Mouse (Mus musculus) adrenal gland, postnatal 36 days (tissue): ENCODE data around the gene Cdc42se2. TPM values are rescaled to one million over a fixed set of nuclear protein-coding genes. Genes with fewer than 3 reads are reported as not detected.
A peak's percentile ranks its signal among the peaks of the same experiment; 100 is the strongest.

Source experiments
- DNase-seq, 2 experiments: peaks; one replicate each; pipeline ENCODE4 v3.0.0; 2021; ENCODE audit warnings: mixed read lengths in 1 of 2
- total RNA-seq, 2 experiments: library from RNA; stranded (reverse); gene quantifications; 2 replicates each; pipeline ENCODE4 v1.2.3; 2021

The Cdc42se2 gene
- total RNA-seq, 2 experiments from 2014 or later = 20.5 to 24.5 TPM

DNA sequence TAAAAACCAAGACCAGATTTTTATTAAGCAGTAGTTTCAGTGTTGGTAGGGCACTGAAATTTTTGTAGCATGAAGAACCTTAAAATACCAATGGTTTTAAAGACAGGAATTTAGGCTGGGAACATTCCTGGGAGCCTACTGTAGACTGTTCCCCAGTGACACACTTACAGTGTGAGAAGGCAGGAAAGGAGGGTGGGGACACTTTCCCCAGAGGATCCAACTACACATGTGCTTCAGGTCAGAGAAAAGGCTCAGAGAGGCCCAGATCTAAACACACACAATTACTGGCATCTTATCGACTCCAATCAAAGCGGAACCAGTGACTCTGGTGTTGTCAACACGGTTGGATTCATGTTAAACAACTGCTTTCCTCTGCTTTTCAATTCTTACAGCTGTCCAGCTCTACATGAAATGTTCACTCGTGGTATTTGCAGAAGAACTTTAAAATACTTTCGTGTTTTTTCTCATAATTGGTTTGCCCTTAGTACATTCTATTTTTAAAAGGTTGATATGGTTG lies 32.3 kb downstream of the Cdc42se2 start:
- no peak for DNase-seq

DNA sequence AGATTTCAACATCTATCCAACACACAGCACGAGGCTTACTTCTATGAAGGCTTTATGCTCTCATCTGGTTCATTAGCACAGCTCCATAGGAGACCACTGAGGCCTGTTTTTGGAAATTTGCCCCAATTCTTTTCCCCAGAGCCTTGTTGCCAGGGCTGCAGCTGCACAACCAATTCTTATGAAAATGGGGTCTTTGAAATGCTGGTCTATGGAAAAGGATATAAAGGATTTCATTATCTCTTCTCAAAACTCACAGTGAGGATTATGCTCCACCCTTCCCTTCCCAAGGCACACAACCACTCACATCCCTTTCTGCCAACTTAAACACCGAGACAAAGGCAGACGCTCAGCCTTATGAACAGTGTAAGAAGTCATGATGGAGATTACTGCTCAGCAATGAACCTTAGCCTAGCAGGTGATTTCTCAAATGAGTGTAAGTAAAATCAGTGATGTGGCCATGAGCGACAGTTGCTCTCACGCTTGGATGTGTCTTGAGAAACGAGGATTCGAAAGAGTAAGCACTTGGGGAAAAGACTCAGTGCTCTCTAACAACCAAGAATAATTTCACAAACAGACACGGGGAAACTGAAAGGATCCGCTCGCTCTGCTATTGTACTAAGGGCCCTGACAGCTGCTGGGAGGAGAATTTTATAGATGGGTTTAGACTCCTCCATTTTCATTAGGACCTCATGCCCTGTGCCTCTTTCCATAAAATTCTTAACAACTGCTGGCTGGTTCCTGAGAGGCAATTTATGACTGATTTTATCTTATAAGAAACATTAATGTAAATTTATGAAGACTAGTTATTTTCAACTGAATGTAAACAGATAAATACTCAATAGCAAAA lies 33.0 kb downstream of the Cdc42se2 start:
- DNase-seq = no peak

- DNase-seq = no peak
These were observed 36.0 kb downstream of the Cdc42se2 start for GRCm38 (mm10) chr11:54751502-54751901.

DNA sequence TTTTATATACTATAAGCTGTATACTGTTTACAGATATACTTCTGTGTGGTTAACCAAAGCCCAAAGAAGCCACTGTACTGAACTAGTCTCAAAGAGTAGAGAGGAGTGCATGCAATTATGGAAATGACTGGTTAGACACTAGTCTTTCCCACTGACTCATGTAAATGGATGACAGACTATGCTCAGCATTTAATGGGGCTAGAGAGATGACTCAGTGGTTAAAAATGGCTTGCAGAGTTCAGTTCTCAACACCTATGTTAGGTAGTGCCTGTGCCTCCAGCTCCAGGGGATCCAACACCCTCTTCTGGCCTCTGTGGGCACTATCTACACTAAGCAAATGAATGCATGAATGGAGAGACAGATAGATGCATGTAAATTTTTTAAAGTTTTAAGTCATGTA lies 38.6 kb downstream of the Cdc42se2 start:
- no peak for DNase-seq

GRCm38 (mm10) chr11:54744231-54744630 lies 43.2 kb downstream of the Cdc42se2 start:
- DNase-seq = no peak

GRCm38 (mm10) chr11:54741330-54741729 lies 46.1 kb downstream of the Cdc42se2 start:
- DNase-seq = no peak

- DNase-seq = no peak
These were observed 48.3 kb downstream of the Cdc42se2 start for GRCm38 (mm10) chr11:54739012-54739750.

- DNase-seq = no peak
These were observed 50.6 kb downstream of the Cdc42se2 start for GRCm38 (mm10) chr11:54736903-54737302.

DNA sequence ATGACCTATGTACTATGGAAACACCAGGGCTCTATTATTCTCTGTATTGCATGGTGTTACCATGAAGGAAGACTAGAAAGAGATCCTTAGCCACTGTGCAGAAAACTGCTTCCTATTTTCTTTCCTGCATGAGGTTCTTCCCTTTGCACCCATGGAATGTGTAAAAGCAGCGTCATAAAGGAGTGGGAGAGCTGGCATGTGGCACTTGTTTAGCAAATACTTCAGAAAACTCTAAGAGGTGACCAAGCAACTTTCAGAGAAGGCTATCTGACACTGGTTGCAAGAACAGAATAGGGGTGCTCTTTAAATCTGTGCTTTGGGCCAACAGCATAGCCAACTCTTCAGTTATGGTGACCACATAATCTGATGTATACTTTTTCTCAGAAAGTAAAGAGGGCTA lies 52.4 kb downstream of the Cdc42se2 start:
- DNase-seq = no peak

DNA sequence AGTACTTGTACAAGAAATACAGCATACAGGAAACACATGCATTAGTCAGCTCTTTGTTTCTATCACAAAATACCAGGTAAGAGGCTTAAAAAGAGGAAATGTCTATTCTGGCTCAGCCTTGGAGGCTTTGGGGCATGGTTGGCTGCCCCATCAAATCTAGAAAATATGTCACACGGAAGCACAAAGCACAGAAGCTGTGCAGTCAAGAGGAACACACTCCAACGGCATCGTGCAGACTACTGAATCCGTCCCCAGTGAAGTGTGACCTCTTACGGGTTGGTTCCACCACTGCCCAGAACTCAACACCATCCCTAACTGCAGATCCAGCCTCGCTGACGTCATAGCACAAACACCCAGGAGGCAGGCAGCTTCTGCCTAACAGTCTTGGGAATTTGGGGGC lies 53.9 kb downstream of the Cdc42se2 start:
- DNase-seq = no peak

DNA sequence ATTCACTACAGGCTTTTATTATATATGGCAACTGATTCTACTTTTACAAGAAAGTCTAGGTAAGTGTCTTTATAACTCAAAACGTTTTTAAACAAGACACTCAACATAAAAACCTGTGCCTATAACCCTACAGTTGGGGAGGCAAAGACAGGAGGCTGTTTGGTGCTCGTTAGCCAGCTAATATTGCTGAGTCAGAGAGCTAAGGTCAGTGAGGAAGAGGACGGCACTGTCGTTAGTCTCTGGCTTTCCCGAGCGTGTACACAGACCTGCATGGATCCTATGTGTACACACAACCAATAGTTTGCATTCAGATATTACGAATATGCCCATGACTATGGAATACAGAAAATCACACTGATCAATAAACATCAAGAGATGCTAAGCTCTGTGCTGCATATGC lies 56.1 kb downstream of the Cdc42se2 start:
- DNase-seq = no peak

DNA sequence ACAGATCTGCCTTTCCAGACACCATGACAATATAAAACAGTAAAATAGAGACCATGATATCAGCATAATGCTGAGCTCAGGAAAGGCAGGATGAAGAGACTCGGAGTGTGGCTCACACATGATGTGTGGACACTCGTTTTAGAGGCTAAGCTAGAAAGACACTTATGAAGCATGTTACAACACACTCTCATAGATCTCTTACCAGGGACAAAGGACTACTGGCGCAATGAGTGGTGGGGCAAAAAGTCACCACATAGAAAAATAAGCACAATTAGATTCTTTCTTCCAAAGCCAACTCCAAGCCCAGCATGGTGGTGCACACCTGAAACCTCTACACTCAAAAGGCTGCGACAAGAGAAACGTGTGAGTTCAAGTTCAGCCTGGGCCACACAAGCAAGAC lies 56.5 kb downstream of the Cdc42se2 start:
- no peak for DNase-seq

- DNase-seq = no peak
These were observed 58.2 kb downstream of the Cdc42se2 start for GRCm38 (mm10) chr11:54729311-54729710.

- no peak for DNase-seq
These were observed 59.1 kb downstream of the Cdc42se2 start for GRCm38 (mm10) chr11:54728371-54728770.

GRCm38 (mm10) chr11:54727327-54727901 lies 60.1 kb downstream of the Cdc42se2 start:
- peak in 1 of 2 experiments; percentile 37 for DNase-seq

- no peak for DNase-seq
These were observed 60.9 kb downstream of the Cdc42se2 start for GRCm38 (mm10) chr11:54726571-54727062.

GRCm38 (mm10) chr11:54724353-54725034 lies 63.0 kb downstream of the Cdc42se2 start:
- DNase-seq = peak; percentile 33 to 66

- no peak for DNase-seq
These were observed 65.4 kb downstream of the Cdc42se2 start for GRCm38 (mm10) chr11:54722057-54722456.

DNA sequence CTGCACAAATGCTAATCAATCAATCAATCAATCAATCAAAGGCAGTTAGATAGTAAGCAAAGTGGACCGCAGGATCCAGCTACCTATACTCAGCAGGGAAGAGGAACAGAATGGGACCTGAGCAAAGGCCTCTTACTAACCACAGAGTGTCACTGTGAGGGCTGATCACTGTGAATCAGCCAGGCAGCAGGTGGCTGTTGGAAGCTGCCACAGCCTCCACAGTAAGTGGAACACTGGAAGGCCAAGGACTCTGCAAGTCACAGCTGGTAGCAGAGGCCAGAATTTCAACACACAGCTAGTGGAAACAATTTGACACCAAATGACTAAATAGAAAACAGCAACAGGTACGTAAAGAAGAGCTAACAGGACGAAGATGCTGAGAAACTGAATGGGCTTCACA lies 68.9 kb downstream of the Cdc42se2 start:
- peak; percentile 22 to 60 for DNase-seq

DNA sequence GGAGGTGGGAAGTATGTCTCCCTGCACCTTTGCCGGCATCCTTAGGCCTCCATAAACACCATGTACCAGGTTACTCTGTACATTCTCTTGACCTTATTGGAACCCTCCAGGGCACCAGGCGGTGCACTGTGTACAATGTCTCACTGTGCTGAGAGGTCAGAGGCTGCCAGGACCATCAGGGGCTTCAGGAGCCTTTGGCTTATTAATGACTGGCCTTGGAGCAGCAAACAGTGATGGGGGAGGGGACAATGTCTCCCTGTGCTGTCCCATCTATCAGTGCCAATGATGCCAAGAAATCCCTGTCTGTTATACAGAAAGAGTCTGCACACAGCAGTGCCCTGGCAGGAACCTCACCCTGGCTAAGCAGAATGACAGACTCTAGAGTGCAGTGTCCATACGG lies 69.6 kb downstream of the Cdc42se2 start:
- DNase-seq = no peak

- DNase-seq = no peak
These were observed 74.6 kb downstream of the Cdc42se2 start for GRCm38 (mm10) chr11:54712849-54713248.
